Mouse (Mus musculus) neural tube, embryonic 13.5 days (tissue): ENCODE results near the gene Psmb10. TPM values are rescaled to one million over a fixed set of nuclear protein-coding genes. Genes with fewer than 3 reads are reported as not detected.
A peak's percentile ranks its signal among the peaks of the same experiment; 100 is the strongest.

Experiments used
- ATAC-seq: fragments of 200-750 bp; cut with Nextera tagmentation; 2 replicates; pipeline ENCODE4 v1.8.0; 2017; ENCODE audit warnings: low read depth, mild to moderate bottlenecking, moderate TSS enrichment, moderate library complexity
- H3K27ac ChIP-seq: fragments of 300-500 bp; sonication (generic); replicated peaks from 2 replicates; pipeline ENCODE4 v1.5.1; 2015; ENCODE audit warnings: moderate library complexity, mild to moderate bottlenecking, inconsistent platforms
- H3K27me3 ChIP-seq: fragments of 300-500 bp; sonication (generic); 2 replicates; pipeline ENCODE4 v1.6.1; 2015; ENCODE audit warnings: mild to moderate bottlenecking, inconsistent platforms
- H3K36me3 ChIP-seq: fragments of 300-500 bp; sonication (generic); 2 replicates; pipeline ENCODE4 v1.6.1; 2015; ENCODE audit warnings: mild to moderate bottlenecking, inconsistent platforms
- H3K4me1 ChIP-seq: fragments of 300-500 bp; sonication (generic); replicated peaks from 2 replicates; pipeline ENCODE4 v1.6.1; 2015; ENCODE audit warnings: inconsistent platforms
- H3K4me2 ChIP-seq: fragments of 300-500 bp; sonication (generic); 2 replicates; pipeline ENCODE4 v1.6.1; 2015; ENCODE audit warnings: inconsistent platforms, mild to moderate bottlenecking, moderate library complexity
- H3K4me3 ChIP-seq: fragments of 300-500 bp; sonication (generic); 2 replicates; pipeline ENCODE4 v1.5.1; 2015; ENCODE audit warnings: mild to moderate bottlenecking, inconsistent platforms
- H3K9ac ChIP-seq: fragments of 300-500 bp; sonication (generic); 2 replicates; pipeline ENCODE4 v1.6.1; 2015; ENCODE audit warnings: moderate library complexity, mild to moderate bottlenecking, inconsistent platforms
- H3K9me3 ChIP-seq: fragments of 300-500 bp; sonication (generic); 2 replicates; pipeline ENCODE4 v1.6.1; 2016; ENCODE audit warnings: inconsistent platforms
- WGBS: fragments of 180-500 bp; shearing (Covaris S2); methylation state at CpG from one replicate; pipeline ENCODE4 v1.1.7; 2015; 5-methylcytosine and 5-hydroxymethylcytosine counted together
- polyA plus RNA-seq: library from polyadenylated mRNA; unstranded; fragments of >200 nt; fragmentation: Nextera tagmentation; extraction: Ambion mirVana; gene quantifications from 2 replicates; pipeline ENCODE4 v1.2.1, GENCODE M21; 2015

Gene Psmb10
- polyA plus RNA-seq, 1 experiment from 2014 or later, result 43.1 TPM

DNA sequence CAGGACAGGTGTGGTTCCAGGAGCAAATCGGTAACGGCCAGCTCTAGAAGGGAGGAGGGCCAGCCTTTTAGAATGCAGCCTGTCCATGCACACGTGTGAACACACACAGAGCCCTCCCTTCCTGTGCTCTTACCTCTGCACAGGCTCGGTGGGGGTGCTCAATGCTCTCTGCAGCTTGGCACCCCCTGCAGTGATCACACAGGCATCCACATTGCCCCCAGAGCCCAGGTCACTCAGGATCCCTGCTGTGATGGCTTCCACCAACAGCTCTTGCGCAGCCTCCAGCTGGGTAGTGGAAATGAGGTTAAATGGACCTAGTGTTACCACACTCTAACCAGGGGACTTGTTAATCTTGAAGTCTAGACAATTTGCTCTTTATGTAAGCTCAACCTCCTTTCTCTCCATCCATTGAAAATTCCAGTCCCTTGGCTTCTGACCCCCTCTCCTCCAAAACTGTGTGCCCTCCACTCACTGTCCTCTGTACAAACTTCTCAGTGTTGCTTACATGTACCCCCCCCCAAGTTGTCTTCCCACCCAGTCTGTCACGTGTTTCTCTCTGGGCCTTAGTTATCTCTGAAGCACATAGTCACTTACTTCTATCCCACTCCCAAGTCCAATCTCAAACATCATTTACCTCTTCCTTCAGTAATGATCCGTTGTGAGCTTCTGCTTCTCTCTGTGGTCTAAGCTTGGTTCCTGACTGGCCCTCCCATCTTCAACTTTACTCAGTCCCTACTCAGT lies 2.2 kb downstream of the Psmb10 start:
- H3K4me2 ChIP-seq, result peak overlapping the region; percentile 97
- no peaks in the 10 kb centered on the region for H3K27me3 ChIP-seq
- peak overlapping the region; percentile 83 for H3K9ac ChIP-seq
- H3K4me3 ChIP-seq, result peak overlapping the region; percentile 71
- 29% methylated on average over 7 of the region's 7 CpGs for WGBS
- ATAC-seq, result no peak; the same call in 1 of the 2 replicates
- H3K27ac ChIP-seq, result peak overlapping the region; percentile 94
- H3K4me1 ChIP-seq, result peaks cover 25% of the 10 kb centered on the region
- no peaks in the 10 kb centered on the region for H3K9me3 ChIP-seq
- peaks cover 23% of the 10 kb centered on the region; the same call in 1 of the 2 replicates for H3K36me3 ChIP-seq

DNA sequence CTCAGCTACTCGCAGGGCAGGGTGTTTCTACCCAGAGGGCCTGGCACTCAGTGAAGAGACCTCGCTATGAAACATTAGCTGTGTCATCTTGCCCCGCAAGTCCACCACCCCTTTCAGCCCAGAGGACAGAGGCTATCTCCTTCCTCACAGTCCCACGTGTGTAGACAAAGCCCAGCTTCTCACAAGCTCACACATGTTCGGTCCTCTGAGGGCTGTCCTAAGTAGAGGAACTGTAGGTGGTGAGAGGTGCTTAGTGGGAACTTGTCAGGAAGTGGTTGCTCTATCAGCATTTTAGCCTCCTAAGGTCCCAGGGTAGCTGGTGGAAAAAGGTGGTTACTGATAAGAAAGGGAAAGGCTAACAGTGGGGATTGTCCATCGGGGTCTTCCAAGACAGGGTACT lies 3.1 kb downstream of the Psmb10 start:
- Histone ChIP-seq H3K9ac (no peak overlapping the region), H3K36me3 (peaks cover 25% of the 10 kb centered on the region), H3K4me2 (no peak overlapping the region), H3K4me1 (peaks cover 30% of the 10 kb centered on the region), H3K9me3 (no peaks in the 10 kb centered on the region), H3K27me3 (no peaks in the 10 kb centered on the region), H3K4me3 (no peak overlapping the region), H3K27ac (no peak overlapping the region)
- WGBS, result 90% methylated on average over 6 of the region's 6 CpGs
- ATAC-seq, result no peak

DNA sequence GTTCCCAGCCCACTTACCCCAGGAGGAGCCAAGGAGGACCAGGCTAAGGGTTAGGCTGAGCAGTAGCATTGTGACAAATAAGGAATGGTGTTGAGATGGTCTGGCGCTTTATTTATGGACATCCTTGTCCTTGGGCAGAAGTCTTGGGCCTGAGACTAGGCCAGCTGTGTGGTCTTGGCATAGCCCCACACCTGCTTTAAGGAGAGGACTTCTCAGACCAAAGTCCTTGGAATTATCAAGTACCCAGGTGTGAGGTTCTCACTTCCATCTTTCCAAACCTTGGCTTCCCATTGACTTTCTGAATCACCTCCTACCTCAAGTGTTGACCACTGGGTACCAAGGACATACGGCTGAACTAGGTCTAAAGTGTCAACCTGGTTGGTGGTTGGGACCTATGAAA lies 4.5 kb downstream of the Psmb10 start, which contains the start of gene Ctrl:
Gene Ctrl, minus strand, starts transcription at position 101 of the 400 bp plus-strand sequence.
- no peak for ATAC-seq
- no peaks in the 10 kb centered on the region for H3K27me3 ChIP-seq
- no peak within 1 kb of the TSS for H3K4me2 ChIP-seq
- no peaks in the 10 kb centered on the region for H3K9me3 ChIP-seq
- peaks cover 32% of the 10 kb centered on the region for H3K36me3 ChIP-seq
- WGBS, result 95% methylated on average over 2 of the region's 2 CpGs
- H3K9ac ChIP-seq, result no peak within 1 kb of the TSS
- no peak within 1 kb of the TSS for H3K4me3 ChIP-seq
- H3K27ac ChIP-seq, result no peak within 1 kb of the TSS
- H3K4me1 ChIP-seq, result peaks cover 30% of the 10 kb centered on the region

DNA sequence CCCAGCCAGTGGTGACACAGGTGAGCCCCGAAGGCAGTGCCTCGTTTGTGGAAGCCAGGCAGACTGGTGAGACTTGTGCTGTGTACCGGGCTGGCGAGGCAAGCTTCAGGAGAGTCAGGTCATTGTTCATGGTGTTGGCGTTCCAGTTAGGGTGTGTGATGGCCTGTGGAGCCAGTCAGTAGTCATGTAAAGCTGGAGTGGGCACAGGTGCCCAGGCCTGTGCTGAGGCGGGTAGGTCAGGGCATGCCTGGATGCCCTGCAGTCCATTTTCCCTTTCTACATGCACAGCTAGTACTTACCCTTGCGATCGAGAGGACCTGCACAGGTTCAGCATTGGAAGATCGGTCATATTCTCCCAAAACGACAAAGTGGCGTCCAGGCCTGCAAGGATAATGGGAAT lies 5.7 kb downstream of the Psmb10 start:
- WGBS, result 92% methylated on average over 11 of the region's 11 CpGs

DNA sequence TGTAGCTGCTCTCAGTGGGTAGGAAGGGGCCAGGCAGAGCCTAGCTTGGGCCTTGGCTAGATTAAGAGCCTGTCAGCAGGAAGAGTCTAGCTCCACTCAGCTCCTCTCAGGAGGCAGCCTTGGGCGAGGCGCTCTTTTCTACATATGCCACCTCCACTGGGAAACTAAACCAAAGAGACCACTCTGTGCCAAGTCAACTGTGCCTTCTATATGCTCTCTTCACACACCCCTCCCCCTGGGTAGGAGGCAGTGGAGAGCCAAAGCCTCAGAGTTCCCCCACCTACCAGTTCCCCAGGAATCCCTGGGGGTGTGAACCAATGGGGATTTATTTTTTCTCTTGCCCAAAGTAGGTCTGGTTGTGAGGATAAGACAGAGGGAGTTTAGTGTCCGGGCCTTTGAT lies 7.0 kb downstream of the Psmb10 start:
- peak; percentile 13; the same call in 1 of the 2 replicates for ATAC-seq
- H3K27me3 ChIP-seq, result no peaks in the 10 kb centered on the region
- H3K9ac ChIP-seq, result no peak overlapping the region
- H3K4me2 ChIP-seq, result no peak overlapping the region
- H3K4me1 ChIP-seq, result peaks cover 15% of the 10 kb centered on the region
- H3K27ac ChIP-seq, result no peak overlapping the region
- H3K4me3 ChIP-seq, result no peak overlapping the region
- peaks cover 34% of the 10 kb centered on the region for H3K36me3 ChIP-seq
- 93% methylated on average over 3 of the region's 3 CpGs for WGBS
- H3K9me3 ChIP-seq, result no peaks in the 10 kb centered on the region

More for the DNA sequence above, 5.7 kb downstream of the Psmb10 start:
- no peaks in the 10 kb centered on the region for H3K27me3 ChIP-seq
- H3K9me3 ChIP-seq, result no peaks in the 10 kb centered on the region
- H3K9ac ChIP-seq, result no peak overlapping the region
- H3K27ac ChIP-seq, result no peak overlapping the region
- peaks cover 32% of the 10 kb centered on the region for H3K36me3 ChIP-seq
- H3K4me3 ChIP-seq, result no peak overlapping the region
- no peak for ATAC-seq
- no peak overlapping the region for H3K4me2 ChIP-seq
- peaks cover 20% of the 10 kb centered on the region for H3K4me1 ChIP-seq

DNA sequence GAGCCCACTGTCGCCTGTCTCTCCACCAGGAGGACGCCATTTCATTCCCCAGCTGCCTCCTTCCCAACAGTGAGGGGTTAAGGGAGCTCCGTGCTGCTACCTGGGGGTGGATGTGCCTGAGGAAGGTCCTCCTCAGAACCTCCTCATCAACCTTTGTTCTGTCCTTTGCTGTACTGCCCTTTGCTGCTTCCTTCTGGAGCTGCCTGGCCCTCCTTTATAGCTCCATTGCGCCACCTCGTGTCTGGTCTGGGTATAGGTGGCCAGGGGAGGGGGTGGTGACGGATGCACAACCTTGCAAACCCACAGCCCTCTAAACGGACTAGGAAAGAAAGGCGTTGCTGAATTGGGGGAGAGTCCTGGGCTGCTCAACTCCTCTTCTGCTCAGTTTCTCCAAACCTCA lies 7.6 kb downstream of the Psmb10 start:
- Histone ChIP-seq H3K27me3 (no peaks in the 10 kb centered on the region), H3K27ac (peak overlapping the region; percentile 47; the same call in 1 of the 2 replicates), H3K4me1 (peaks cover 9% of the 10 kb centered on the region), H3K9me3 (no peaks in the 10 kb centered on the region), H3K9ac (peak overlapping the region; percentile 62), H3K4me2 (no peak overlapping the region), H3K4me3 (no peak overlapping the region), H3K36me3 (peaks cover 39% of the 10 kb centered on the region)
- WGBS, result 18% methylated on average over 8 of the region's 8 CpGs
- ATAC-seq, result peak; percentile 66

DNA sequence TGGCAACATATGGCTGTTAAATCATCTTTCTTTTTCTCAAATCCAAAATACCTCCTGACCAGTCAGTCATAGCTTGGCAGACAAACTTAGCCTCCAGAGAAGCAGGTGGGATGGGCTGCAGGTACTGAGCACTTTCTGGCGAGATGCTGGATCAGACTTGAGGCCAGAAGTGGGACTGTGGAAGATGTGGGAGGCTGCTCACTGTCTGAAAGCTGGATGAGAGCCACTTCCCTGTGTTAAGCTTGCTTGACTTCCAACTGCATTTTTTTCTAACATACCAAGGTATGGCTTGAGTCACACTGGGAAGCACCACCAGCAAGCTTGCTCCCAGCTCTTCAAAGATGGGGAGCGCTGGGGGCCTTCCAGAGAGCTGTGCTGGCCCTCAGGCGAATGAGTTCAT lies 13.1 kb downstream of the Psmb10 start:
- no peak for ATAC-seq

DNA sequence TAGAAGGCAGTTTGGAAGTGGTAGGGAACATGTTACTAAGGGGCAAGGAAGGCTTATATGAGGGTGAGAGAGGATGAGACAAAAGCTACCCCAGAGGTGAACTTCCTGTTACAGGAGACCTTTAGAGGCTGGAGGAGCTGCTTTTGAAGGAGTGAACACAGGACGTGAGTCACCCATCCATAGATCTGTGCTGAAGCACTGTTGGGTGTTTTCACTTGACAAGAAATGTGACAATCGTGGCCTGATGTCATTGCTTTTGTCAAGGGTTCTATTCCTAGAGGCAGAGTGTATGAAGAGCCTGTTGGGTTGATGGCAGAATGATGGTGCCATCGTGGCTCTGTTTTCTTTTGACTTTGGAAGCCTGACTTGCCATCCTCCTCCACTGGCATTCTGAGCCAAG lies 18.9 kb downstream of the Psmb10 start:
- Histone ChIP-seq H3K27ac (no peak overlapping the region), H3K27me3 (no peaks in the 10 kb centered on the region), H3K9me3 (no peaks in the 10 kb centered on the region), H3K4me1 (no peaks in the 10 kb centered on the region), H3K4me2 (no peak overlapping the region), H3K36me3 (peaks cover 15% of the 10 kb centered on the region), H3K4me3 (no peak overlapping the region), H3K9ac (no peak overlapping the region)
- 90% methylated on average over 3 of the region's 3 CpGs for WGBS
- ATAC-seq, result no peak

More for the DNA sequence above, 13.1 kb downstream of the Psmb10 start:
- WGBS, result 82% methylated on average over 3 of the region's 3 CpGs
- no peak overlapping the region for H3K4me2 ChIP-seq
- H3K27me3 ChIP-seq, result no peaks in the 10 kb centered on the region
- H3K27ac ChIP-seq, result no peak overlapping the region
- no peak overlapping the region for H3K4me3 ChIP-seq
- peaks cover under 1% of the 10 kb centered on the region; the same call in 1 of the 2 replicates for H3K4me1 ChIP-seq
- peaks cover 17% of the 10 kb centered on the region for H3K36me3 ChIP-seq
- H3K9me3 ChIP-seq, result no peaks in the 10 kb centered on the region
- H3K9ac ChIP-seq, result no peak overlapping the region

DNA sequence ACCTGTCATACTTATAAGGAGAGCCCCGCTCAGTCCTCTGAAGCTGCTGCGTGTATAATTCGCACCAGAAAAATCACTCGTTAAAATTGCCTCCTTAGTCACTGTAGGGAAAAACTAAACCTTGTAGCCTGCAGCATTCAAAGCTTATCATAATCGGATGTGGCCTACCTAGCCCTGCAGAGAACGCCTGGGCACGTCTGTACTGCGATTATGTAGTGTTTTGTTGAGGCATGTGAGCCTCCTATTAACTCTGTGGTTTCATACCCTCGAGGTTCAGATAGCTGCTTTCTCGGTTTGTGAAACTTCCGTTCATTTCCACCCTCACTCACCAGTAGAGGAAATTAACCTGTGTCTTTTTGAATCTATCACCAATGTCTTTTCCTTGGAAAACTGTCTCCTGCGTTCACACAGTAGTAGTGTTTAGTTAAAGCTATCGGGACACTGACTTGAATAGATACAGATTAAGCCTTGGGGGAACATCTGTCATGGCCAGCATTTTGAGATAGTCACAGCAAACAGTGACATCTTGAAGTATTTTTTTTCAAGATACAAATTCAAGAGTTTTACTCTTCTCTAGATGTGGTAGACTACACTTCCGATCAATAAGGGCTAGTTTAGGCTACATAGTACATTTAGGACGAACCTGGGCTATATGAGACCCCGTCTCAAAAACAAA lies 37.2 kb downstream of the Psmb10 start:
- no peak for ATAC-seq
- Histone ChIP-seq H3K9me3 (no peaks in the 10 kb centered on the region), H3K4me2 (peak overlapping the region; percentile 74), H3K27ac (peak overlapping the region; percentile 90), H3K36me3 (no peaks in the 10 kb centered on the region), H3K9ac (peak overlapping the region; percentile 91), H3K4me3 (peak overlapping the region; percentile 81), H3K4me1 (peaks cover 11% of the 10 kb centered on the region), H3K27me3 (no peaks in the 10 kb centered on the region)
- WGBS, result 43% methylated on average over 16 of the region's 16 CpGs

DNA sequence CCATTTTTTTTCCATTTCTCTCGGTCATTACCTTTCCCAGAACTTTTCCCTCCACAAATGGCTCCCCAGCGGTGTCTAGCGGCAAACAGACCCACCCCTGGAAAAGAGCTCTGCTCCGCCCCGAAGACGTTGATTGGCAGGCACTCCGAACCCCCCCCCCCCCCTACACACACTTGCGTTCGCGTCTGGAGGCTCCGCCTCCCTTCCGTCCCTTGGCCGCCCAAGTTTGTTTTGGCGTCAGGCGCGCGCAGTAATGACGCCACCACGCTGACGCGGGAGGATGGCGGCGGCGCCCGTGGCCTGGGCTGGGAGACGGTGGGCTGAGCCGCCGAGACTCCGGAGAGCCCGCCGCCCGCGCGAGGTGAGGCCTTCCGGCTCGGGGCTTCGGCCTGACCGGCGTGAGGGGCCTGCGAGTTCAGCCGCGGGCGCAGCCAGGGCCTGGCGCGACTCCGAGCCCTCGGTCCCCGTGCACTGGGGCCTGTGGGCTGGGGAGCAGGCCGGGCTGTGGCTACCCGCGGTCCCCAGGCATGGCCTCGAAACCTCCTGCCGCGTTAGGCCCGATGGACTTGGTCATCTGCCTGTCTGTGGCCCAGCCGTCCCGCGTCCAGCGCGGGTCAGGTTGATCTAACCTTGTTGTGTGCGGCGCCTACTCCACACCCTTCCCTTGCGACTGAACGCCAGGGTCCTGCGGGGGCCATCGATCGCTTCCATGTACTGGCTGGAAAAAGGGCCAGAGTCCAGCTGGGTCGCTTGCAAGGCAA lies 37.9 kb downstream of the Psmb10 start, which contains the start of gene Pskh1:
Gene Pskh1, plus strand, starts transcription at position 262 of the 761 bp plus-strand sequence.
- under 1% methylated on average over 68 of the region's 68 CpGs for WGBS
- Histone ChIP-seq H3K36me3 (0 out of 2 replicates have a peak, but pooled peaks cover 2% of the 10 kb centered on the region), H3K4me2 (peak within 1 kb of the TSS; percentile 74), H3K4me1 (peaks cover 11% of the 10 kb centered on the region), H3K4me3 (peak within 1 kb of the TSS; percentile 81), H3K27ac (peak within 1 kb of the TSS; percentile 90), H3K9ac (peak within 1 kb of the TSS; percentile 91), H3K27me3 (no peaks in the 10 kb centered on the region), H3K9me3 (no peaks in the 10 kb centered on the region)
- ATAC-seq, result peak; percentile 94

DNA sequence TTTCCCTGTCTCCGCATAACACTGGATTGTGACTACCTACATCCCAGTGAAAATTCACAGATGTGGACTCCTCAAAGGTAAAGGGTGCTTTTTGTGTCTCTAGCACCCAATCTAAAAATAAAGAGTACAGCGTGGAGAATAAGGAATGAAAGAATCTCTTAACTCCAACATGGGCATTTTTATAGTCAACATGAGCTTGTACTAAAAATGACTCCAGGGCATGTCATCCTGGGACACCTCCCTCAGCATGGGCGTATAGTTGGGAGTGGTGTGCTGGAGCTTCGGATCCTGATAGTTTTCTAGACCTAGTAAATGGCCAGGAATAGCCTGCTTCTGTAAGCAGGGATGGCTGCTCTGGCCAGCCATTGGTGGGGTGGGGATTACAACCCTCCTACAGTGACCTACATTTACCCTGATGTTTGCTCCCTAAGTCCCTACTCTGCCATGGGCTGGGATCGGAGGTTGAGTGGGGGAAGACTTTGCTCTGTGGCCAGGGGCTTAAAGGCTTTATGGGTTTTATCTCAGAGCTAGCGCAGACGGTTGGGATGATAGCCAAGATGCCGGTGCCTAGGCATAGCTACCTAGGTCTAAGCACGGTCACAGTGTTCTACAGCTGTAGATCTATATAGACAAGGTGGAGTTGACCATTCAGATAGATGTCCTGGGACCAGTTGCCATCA lies 40.3 kb downstream of the Psmb10 start:
- Histone ChIP-seq H3K9ac (no peak overlapping the region), H3K36me3 (peaks cover 16% of the 10 kb centered on the region), H3K4me1 (peaks cover 20% of the 10 kb centered on the region), H3K9me3 (no peaks in the 10 kb centered on the region), H3K27me3 (no peaks in the 10 kb centered on the region), H3K27ac (no peak overlapping the region), H3K4me2 (no peak overlapping the region), H3K4me3 (no peak overlapping the region)
- 85% methylated on average over 9 of the region's 9 CpGs for WGBS
- no peak for ATAC-seq
